Mouse (Mus musculus) right cerebral cortex, adult 2 months (tissue): Measurements from ENCODE around the gene Tapbp.

ENCODE experiments used
- DNase-seq, 2 experiments: peaks; one replicate each; pipeline ENCODE4 v3.0.0; 2021 to 2022; ENCODE audit warnings: low spot score in 2 of 2

Gene Tapbp

GRCm38 (mm10) chr17:33920282-33921097 is 4.8 kb downstream of the Tapbp start:
- DNase-seq, result peak; percentile 86 to 91

DNA sequence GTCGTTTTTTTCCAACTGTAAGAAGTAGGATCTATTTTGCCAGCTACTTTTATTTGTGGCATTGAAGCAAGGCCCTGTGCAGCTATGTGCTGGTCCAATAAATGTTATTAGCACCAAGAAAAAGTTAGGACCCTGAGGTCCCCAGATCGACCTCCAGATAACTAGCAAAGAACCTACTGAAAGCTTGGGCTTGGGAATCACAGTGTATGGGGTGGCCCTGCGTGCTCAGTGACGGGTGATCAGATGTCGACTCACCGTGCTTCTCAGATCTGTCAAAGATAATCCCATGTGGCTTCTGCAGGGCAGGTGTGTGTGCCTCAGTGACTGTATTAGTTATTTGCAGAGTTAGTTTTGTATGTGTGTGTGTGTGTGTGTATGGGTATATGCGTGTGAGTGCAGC is 5.7 kb downstream of the Tapbp start:
- no peak for DNase-seq

DNA sequence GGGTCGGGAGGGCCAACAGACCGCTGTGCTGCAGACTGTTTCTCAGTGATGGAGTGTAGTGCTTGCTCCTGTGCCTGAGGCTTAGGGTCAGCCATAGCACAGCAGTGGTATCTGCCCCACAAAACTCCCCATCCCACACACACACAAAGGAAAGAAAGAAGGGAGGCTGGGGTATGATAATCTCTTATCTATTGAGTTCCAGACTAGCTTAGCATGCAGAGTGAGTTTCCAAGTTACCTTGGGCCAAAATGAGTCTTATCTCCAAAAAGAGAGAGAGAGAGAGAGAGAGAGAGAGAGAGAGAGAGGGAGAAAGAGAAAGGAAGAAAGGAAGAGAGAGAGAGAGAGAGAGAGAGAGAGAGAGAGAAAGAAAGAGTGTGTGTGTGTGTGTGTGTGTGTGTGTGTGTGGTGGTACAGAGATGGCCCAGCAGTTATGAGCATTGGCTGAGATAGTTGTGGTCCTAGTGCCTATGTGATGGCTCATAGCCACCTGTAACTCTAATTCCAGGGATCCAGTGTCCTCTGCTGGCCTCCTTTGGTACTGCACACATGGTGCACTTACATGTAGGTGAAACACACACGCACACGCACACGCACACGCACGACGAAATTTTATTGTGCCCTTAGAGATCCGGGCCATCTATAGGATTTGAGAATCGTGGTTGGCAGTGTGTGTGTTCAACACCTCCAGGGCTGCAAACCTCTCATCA is 9.0 kb downstream of the Tapbp start:
- no peak for DNase-seq

DNA sequence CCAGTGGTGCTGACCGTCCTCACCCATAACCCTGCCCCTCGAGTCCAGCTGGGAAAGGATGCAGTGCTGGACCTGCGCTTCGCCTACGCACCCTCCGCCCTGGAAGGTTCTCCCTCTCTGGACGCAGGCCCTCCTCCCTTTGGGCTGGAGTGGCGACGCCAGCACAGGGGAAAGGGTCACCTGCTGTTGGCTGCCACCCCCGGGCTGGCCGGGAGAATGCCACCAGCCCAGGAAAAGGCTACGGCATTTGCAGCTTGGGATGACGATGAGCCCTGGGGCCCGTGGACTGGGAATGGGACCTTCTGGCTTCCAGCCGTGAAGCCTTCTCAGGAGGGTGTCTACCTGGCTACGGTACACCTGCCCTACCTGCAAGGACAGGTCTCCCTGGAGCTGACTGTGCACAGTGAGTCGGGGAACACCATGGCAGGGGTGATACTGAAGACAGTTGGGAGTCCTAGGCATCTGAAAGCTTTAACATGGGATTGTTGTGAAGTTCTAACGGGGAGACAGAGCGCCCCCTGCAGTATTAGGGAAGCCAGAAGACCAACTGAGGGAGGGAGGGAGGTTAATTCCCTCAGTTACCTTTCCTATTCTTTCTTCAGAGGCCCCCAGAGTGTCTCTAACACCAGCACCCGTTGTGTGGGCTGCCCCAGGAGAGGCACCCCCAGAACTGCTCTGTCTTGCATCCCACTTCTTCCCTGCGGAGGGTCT is 9.9 kb downstream of the Tapbp start:
- DNase-seq, result no peak

- no peak for DNase-seq
Observed at GRCm38 (mm10) chr17:33926207-33926932, 10.7 kb downstream of the Tapbp start.

DNA sequence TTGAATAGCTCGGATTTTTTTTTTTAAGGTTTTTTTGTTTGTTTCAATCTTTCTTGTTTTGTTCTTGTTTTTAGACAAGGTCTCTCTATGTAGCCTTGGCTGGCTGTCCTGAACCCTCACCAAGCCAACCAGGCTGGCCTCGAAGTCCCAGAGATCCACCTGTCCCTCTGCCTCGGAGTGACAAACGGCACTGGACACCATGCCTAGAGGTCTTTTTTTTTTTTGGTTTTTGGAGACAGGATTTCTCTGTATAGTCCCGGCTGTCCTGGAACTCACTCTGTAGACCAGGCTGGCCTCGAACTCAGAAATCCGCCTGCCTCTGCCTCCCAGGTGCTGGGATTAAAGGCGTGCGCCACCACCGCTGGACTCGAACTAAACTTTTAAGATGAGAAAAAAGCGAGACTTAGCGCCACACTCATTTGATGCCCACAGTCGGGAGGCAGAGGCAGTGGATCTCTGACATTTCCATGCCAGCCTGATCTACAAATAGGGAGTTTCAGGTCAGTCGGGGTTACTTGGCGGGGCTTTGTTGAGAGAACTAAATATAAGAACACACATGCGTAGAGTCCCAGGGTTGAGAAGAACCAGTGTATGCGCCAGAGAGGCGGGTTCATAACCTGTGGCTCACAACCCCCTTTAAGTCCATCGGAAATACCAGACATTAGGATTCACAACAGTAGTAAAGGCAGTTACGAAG is 12.7 kb downstream of the Tapbp start:
- no peak for DNase-seq

- DNase-seq, result peak; percentile 92
Observed at GRCm38 (mm10) chr17:33929371-33930279, 13.9 kb downstream of the Tapbp start, which contains the start of gene Rgl2. Gene Rgl2 (plus strand): TSS chr17:33929543.

GRCm38 (mm10) chr17:33930280-33931158 is 14.8 kb downstream of the Tapbp start:
- peak; percentile 70 to 78 for DNase-seq

DNA sequence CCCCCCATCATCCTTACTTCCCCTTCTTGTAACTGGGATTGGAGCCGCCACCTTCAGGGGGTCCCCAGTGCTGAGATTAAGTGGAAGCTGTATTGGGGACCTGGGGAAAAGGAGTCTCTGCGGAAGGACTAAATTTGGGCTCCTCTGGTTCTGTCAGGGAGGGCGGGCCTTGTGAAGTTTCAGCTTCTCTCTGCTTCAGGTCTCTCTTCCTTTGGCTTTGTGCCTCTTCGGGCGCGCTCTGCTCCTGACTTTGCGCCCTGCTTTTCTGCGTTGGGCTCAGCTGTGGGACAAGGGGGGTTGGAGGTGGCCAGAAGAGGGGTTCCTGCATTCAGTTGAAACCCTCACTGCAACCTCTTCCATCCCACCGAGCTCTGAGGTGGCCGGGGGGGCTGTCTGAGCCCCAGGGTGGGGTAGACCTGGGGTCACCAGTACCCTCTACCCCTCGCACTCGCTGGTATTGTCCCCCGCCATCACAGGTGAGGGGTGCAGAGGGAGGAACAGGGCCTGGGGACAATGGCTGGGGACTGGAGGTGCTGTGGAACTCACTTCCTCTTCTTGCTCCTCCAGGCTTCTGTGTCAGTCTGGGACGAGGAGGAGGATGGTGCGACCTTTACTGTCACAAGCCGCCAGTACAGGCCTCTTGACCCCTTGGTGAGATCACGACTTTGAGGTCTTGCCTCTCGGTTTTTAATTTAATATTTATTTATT is 15.6 kb downstream of the Tapbp start:
- DNase-seq, result no peak

DNA sequence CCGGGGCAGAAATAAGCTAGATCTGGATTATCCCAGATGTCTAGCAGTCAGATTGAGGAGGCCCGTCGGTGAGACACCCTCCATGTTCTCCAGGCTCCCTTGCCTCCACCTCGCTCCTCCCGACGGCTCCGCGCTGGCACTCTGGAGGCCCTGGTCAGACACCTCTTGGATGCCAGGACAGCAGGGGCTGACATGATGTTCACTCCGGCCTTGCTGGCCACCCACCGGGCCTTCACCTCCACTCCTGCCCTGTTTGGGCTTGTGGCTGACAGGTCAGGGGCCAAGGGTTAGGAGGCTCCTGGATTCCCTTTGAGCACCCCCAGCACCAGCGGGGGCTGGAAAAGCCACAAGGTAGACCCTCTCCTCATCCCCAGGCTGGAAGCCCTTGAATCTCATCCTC is 16.2 kb downstream of the Tapbp start:
- no peak for DNase-seq

DNA sequence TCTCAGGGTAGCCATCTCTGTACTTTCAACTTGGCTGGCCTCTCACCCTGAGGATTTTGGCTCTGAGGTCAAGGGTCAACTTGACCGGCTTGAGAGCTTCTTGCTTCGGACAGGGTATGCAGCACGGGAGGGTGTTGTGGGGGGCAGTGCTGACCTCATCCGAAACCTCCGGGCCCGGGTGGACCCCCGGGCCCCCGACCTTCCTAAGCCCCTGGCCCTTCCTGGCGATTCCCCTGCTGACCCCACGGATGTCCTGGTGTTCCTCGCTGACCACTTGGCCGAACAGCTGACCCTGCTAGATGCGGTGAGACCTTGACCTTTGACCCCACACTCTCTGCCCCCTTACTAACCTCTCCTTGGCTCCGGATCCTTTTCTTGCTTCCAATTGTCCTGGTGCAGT is 16.7 kb downstream of the Tapbp start:
- no peak for DNase-seq

GRCm38 (mm10) chr17:33932970-33933369 is 17.3 kb downstream of the Tapbp start:
- no peak for DNase-seq

DNA sequence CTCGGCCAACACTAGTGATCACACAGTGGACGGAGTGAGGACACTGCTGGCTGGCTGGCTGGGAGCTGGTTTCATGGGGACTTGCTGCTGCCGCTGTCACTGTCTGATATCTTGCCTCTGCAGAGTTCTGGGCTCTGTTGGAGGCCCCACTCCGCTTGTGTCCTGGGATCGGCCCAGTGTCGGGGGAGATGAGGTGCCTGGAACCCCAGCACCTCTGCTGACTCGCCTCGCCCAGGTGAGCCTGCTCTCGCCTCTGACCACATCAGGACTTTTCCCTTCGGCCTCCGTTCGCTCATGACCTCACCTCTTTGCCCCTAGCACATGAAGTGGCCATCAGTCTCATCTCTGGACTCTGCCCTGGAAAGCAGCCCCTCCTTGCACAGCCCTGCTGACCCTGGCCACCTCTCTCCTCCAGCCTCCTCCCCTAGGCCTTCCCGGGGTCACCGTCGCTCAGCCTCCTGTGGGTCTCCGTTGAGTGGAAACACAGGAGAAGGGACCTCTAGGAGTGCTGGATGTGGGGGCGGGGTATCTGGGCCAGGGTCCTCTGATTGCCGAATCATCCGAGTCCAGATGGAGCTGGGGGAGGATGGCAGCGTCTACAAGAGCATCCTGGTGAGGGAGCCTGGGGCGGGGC is 19.8 kb downstream of the Tapbp start:
- no peak for DNase-seq

DNA sequence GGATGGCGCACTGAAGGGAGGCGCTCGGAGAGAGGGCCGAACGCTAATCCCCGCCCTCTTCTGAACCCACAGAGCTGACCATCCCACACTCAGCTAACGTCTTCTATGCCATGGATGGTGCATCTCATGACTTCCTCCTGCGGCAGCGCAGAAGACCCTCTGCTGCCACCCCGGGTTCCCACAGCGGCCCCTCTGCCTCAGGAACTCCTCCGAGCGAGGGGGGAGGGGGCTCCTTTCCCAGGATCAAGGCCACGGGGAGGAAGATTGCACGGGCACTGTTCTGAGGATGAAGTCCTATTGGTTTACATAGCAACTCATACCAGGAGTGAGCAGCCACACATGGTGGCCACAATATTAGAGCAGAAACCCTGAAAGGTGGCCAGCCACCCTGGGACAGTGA is 21.3 kb downstream of the Tapbp start:
- DNase-seq, result no peak

DNA sequence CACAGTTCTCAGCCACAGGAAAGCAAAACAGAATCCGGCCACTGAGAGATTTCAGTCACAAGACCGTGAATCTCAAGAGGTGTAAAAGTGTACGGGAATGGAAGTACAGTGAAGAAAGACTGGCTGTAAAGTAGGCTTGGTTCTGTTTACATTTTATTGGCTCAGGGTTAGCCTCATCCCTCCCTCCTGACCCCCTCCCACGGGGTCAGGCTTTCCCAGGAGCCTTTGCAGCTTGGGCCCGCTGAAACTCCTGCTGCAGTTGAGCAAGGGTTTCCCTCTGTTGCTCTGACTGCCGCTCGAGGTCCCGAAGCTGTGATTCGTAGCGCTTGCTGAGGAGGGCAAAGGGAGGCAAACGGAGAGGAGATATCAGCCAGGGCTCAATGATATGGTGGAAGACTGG is 23.1 kb downstream of the Tapbp start:
- no peak for DNase-seq

DNA sequence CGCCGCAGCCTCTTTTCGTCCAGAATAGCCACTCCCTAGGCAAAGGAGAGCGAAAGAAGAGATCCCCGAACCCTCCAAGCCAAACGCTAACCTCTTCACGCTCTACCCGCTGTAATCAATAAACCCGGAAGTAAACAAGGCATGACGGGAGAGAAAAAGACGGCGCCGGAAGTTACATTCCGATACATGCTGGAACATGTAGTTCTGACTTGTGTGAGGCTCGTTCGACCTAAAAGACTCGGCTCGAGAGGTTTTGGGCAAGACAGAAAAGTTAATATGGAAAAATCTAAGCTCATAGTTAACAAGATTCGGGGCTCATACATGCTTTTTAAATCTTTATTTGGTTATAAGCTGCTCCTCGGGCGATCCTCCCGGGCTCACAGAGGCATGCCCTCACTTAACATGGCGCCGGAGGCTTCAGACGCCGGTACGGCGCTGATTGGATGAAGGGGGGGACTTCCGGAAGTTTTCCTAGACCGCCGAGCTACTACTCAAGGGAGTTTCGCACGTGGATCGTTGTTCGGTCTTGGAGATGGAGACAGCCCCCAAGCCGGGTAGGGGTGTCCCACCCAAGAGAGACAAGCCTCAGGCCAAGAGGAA is 24.6 kb downstream of the Tapbp start, which contains the start of the genes Pfdn6 and Wdr46:
Gene Pfdn6, minus strand, starts transcription at position 138 of the 600 bp plus-strand sequence.
Gene Wdr46, plus strand, starts transcription at position 455 of the 600 bp plus-strand sequence.
- peak; percentile 89 to 93 for DNase-seq

- DNase-seq, result no peak
Observed at GRCm38 (mm10) chr17:33940981-33941380, 25.3 kb downstream of the Tapbp start.
